Mouse (Mus musculus): Measurements from ENCODE around the gene Tmem104.

- no peak for TF ChIP-seq MAX (IDR thresholded peaks at IDR 0.05)
- no peak for TF ChIP-seq CTCF (IDR thresholded peaks at IDR 0.05; ENCODE audit: control insufficient read depth, insufficient read depth, insufficient read length)
- no peak for TF ChIP-seq CEBPB (IDR thresholded peaks at IDR 0.05; ENCODE audit: low read depth)
- no peak for TF ChIP-seq USF1 (IDR thresholded peaks at IDR 0.05; ENCODE audit: low read depth)
- no peak for TF ChIP-seq MYOD1 (IDR thresholded peaks at IDR 0.05; ENCODE audit: control insufficient read depth, insufficient read length, low read depth)
- no peak for TF ChIP-seq MYOG (IDR thresholded peaks at IDR 0.05; ENCODE audit: control insufficient read depth, extremely low read depth, insufficient read length)
Measured at GRCm38 (mm10) chr11:115232889-115233288, 45.6 kb downstream of the Tmem104 start.

Measured in C2C12 (cell line).